Mouse (Mus musculus): Measurements from ENCODE around the gene Actl6a. TPM values are rescaled to one million over a fixed set of nuclear protein-coding genes. Genes with fewer than 3 reads are reported as not detected.
"Not testable (repeated sequence)": the region's sequence is repeated elsewhere in the genome, so short reads cannot be mapped to it uniquely, and the experiment has no call there.

Gene Actl6a
- total RNA-seq (2022) = 10 to 100 TPM; 11.0 to 19.6 (median 14.2) TPM

DNA sequence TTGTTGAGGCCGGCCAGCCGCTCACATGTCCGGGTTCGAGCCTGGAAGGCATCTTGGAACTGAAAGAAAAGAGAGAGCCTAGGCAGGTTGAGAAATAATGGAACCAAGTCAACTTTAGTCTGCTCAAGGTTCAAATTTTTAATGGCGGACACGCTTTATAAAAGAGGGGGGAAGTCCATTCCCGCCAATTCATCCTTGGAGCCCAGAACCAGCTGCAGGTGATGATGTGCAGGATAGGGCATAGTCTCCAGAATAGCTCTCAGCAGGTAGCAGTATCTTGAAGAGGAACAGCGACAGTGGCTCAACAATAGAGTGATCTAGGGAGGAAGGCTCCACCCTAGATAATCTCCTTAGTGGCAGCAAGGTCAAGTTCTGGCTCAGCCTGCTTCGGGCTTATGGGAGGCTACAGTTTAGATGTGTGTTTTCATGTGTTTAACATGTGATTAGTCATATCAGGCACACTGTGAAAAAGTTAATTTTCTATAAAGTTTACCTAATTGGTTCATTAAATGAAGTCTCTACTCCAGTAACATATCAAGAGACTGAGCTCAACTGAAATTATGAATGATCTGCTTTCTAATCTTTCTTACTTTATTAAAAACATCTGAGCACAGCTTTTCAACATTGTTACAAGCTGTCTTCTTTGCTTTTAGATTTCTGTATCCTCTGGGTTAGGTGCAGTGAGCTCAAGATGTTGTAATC is at the start of gene Actl6a:
Actl6a (plus strand) TSS at position 652 of the 702 bp plus-strand sequence.
- not testable (repeated sequence) for DNase-seq (ENCODE audit: low spot score in 2 of 2)

DNA sequence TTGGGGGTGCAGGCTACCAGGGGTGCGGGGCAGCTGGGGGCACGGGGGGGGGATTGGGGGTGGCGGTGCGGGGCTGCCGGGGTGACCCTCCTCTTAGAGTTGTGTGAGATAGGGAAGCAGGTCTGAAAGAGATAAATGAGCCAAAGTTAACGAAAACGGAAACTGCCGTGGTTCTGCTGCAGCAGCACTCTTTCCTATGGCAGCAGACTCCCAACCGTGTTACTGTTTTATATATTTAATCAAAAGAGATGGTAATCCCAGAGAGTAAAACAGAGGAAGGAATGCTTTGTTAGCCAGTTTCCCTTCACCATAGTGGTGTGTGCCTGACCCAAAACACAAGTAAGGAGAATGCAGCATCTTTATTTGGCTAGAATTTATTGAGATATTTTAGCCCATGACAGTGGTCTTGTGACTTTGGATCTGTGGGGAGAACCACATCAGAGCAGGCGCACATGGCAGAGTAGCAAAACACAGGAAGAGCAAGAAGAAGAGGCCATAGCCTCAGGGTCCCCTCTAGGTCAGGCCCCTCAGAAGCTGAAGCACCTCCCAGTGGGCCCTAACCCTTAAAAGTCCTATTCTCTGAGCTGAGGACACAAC is 49.6 kb upstream of the Actl6a start:
- no peak for DNase-seq (ENCODE audit: low spot score in 2 of 2)

DNA sequence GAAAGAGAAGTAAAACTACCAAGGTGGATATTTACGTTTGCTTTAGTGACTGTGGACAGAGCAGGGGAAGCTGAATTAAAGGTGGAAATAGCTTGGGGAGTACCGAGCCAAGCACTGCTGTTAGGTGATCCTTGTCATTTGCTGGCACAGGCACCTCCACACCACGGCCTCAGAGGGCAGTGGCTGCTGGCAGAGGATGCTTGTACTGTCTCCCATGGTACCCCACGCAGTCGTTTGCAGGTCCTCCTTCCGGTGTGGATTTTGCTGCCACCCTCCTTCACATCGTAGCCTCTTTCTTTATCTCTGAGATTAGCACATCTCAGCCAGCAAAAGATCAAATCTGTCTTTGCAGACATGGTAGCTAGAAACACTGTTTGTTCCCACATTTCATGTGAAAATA is 47.7 kb upstream of the Actl6a start:
- no peak for DNase-seq (ENCODE audit: low spot score in 2 of 2)

DNA sequence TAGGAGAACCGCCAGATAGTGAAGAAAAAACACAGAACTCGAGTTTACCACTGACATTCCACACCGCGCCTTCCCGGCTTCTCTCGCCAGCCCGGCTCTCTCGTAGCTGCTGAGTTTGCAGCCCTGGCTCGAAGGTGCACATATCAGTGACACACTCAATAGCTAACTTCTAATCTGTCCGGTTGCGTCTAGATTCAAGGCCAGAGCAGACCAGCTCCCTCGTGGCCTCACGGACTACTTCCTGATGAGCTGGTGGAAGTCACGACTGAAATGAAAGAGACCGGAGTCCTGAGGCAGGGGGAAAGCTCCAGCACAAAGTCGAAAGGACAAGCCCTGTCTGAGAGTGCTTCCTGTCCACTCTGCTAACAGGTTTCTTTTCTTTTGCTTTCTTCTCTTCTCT is 47.3 kb upstream of the Actl6a start:
- DNase-seq (ENCODE audit: low spot score in 2 of 2) = no peak

DNA sequence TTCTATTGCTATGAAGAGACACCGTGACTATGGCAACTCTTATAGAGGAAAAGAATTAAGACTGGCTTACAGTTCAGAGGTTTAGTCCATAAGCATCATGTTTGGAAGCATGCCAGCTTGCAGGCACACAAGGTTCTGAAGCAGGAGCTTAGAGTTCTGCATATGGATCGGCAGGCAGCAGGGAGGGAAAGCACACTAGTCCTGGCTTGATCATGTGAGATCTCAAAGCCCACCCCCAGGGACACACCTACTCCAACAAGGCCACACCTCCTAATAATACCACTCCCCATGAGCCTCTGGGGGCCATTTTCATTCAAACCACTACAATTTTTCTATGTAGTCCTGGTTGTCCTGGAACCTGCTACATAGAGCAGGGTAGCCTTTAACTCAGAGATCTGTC is 46.6 kb upstream of the Actl6a start:
- DNase-seq (ENCODE audit: low spot score in 2 of 2) = no peak

DNA sequence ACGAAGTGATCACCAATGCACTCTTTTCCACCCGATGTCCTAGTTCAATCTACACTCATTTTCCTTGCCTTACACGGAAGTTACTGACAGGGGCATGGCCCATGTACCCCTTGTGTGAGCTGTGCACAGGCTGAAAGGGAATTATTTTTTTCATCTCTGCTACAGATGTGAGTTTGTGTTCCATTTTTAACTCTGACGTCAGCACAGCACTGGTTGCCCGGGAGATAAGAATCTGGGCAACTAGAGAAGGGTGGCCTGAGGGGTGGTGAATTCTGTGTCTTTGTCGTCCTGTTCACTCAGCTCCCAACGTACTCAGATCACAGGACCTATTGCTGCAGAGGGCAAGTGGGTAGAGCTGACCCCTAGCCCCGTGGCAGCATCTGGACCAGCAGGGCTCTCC is 45.8 kb upstream of the Actl6a start:
- no peak for DNase-seq (ENCODE audit: low spot score in 2 of 2)

DNA sequence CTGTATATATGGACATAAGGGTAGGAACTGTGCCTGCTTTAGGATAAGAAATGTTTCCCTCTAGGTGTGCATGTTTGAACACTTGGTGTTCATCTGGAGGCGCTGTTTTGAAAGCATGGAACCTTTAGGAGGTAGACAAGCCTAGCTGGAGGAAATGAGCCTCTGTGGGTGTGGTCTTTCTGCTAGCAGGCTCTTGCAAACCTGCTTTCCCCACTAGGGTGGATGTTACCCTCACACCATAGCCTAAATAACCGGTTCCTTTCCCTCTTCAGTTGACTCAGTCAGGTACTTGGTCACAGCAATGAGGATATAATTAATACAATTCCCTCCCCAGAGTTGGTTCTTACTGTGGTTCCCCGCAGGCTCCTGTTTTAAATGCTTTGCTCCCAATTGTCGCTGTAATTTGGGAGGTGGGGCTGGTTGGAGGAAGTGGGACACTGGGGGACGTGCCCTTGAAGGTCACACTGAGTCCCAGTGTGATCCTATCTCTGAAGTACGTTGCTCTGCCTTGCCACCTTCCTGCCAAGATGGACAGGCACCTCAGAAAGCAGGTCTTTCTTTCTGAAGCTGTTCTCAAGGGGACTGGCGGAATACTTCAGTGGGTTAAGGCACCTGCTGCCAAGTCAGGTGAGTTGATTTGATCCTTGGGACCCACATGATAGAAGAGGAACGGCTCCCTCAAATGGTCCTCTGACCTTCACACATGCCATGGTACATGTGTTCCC is 45.1 kb upstream of the Actl6a start:
- DNase-seq (ENCODE audit: low spot score in 2 of 2) = no peak

DNA sequence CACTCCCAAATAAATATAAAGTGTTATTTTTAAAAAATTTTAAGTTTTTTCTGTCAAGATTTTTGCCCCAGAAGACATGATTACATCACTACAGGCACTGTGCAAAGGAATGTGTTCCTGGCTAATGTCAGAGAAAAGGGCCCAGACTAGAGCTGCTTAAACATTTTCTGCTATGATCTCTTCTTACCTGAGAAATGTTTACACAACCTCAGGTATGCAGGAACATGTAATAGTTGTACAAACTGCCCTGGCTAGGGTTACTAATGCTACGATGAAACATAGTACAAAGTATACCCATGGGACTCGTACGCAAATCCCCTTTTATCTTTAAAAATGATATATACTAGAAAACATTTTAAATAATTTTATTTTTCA is 44.6 kb upstream of the Actl6a start:
- no peak for DNase-seq (ENCODE audit: low spot score in 2 of 2)

DNA sequence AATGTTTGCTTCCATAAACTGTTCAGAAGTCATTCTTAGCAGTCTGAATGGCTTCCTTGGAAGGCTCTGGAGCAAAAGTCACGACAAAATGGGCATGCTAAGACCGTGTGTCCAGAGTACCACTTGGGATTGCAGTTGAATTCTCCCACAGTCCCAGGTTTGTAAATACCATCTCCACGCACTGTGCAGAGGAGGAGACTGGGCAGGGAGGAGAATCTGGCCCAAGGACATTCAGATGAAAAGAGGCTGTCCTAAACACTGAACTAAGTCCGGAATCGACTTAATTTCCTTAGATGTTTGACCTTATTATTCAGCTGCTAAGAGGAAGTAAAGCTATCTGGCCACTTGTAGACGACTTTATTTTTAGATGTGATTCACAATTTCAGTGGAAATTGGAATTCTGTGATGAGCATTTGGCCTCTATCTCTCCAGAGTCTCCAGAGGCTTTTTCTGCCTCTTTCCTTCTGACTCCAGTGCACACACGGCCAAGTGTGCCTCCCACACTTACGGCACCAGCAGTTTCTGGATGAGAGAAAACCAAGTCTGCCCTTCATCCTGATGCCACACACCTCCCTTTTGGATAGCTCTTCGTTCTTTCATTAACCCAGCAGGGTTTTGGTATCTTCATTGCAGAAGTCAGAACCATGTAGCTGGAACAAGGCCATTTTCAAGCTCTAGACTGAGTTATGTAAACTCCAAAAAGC is 37.7 kb upstream of the Actl6a start:
- DNase-seq (ENCODE audit: low spot score in 2 of 2) = no peak

DNA sequence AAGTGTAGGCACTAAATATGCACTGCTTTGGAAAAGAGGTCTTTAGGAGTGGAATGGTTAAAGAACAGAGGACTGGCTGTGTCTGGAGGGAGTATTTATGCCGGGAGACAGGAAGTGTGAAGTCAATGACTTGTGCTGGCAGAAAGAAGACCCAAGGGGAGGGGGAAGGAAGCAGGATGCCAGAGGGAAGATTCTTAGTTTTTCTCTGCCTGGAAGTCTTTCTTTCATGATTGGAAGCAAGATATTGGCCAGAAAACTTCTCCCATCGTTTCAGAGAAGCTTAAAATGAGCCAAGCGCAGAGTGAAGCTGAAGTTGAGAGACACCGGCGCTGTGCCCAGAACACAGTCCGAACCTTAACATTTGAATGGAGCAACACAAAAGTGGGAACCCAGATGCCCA is 36.9 kb upstream of the Actl6a start:
- DNase-seq (ENCODE audit: low spot score in 2 of 2) = peak; percentile 29 to 37

DNA sequence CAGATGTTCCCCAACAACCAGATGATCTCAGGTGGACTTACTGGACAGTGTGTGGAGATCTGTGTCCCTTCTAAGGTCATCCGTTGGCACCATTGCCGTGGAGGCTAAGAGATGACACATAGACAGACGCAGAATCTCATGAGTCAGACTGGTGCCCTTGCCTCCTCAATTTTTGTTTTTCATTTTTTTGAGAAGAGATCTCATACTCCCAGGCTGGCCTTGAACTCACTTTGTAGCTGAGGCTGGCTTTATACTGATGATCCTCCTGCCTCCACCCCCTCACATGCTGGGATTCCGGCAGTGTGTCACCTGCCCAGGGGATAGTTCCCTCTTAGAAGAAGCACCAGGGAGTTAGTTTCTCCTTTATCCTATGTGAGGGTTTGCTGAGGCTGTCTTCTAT is 35.9 kb upstream of the Actl6a start:
- no peak for DNase-seq (ENCODE audit: low spot score in 2 of 2)

DNA sequence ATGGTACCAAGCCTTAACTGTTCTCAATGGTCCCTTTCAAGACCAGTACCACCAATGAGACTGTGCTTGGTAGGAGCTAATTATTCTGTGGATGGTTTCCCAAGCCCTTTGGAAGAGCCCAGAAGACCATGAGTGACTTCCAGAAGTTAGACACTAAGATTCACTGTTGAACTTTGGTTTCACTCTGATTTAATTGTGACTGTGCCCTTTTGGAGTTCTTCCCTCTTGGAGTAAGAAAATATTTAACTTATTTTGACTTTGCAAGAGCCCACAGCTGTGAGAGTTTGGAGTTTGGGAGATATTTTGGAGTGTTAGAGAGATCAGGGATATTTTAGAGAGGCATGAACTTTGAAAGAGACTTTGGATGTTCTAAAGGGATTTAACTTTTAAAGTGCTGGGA is 32.9 kb upstream of the Actl6a start:
- no peak for DNase-seq (ENCODE audit: low spot score in 2 of 2)

DNA sequence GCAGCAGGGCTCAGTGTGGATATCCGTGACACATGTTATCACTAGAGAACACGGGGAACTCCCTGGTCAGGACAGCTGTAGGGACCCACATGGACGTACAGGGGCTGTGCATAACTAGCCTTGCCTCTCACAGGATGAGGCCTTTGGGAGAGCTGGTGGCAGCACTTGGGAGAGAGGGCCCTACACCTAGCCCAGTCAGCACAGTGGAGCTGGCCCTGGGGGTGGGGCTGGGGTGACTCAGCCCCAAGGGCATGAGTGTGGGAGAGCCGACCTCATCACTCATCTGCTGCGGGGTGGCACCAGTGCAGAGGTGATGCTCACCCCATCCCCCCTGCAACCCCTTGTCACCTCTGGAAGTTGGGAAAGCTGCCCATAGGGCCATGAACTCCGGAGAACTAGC is 29.7 kb upstream of the Actl6a start:
- no peak for DNase-seq (ENCODE audit: low spot score in 2 of 2)

DNA sequence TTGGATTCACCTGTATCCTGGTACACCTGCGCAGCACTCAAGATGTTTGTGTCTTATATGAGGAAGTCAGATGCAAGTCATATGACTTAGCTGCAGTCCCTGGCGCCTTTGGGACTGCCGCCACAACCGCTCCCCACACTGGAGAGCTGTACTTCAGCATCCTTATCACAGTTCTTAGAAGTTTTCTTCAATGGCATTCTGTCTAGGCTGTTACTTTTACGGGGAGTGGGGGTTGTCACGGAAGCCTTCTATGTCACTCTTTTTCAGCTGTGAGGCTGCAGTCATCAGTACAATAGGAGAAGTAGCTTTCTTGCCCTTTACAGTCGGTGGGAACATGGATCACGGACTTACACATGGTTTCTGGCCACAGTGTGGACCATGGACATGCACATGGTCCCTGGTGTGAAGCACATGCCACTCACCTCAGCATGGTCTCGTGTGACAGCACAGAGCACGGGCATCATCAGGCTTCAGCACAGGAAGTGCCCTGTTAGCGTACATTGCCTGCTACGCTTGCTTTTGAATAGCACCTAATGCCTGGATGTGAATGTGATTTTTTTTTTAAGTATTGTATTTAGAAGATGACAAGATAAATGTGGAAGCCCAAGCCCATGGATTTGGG is 23.1 kb upstream of the Actl6a start:
- no peak for DNase-seq (ENCODE audit: low spot score in 2 of 2)

DNA sequence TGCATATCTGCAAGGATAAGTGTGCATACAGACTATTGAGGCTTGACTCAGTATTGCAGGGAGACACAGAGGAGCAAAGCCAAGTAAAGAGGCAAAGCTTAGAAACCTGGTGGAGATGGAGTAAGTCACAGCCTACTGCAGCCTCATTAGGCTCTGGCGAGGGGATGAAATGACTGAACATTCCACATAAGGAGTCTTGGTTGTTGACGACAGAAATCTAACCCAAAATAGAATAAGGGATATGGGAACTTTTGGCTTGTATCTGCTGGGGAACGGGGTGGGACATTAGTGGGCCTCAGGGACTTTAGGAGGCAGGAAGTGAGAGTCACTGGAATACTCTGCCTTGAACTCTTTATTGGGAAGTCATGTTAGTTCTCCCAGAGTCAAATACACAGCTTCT is 21.5 kb upstream of the Actl6a start:
- DNase-seq (ENCODE audit: low spot score in 2 of 2) = no peak

DNA sequence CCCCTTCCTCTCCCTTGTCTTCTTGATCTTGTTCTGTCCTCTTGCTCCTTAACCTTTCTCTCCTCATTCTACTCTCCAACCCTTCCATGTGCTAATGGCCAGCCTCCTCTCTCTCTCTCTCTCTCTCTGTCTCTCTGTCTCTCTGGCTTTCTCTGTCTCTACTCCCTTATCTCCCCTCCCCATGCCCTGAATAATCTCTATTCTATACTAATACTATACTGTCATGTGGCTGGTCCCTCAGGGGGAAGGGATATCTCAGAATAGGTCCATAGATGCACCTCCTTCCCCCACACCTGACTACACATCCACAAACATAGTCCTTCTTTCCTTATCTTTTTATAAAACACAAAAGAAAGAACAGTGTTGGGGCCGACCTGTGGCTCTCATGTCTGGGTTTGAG is 19.6 kb upstream of the Actl6a start:
- DNase-seq (ENCODE audit: low spot score in 2 of 2) = no peak

DNA sequence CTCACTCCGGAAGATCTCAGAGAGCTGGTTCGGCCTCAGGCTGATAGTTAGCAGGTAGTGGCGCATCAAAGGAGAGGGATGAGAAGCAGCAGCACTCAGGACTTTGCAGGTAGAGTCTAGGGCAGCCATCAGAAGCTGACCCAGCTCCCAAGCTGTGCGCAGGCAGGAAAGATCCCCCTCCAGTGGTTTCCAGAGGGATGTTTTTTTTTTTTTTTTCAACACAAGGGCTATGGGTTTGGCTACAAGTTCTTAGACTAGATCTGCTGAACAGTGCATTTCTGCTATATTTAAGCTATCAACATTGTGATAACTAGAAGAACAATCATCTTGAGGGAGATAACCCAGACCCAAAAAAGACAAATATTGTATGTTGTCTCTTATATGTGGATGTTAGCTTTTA is 18.9 kb upstream of the Actl6a start:
- no peak for DNase-seq (ENCODE audit: low spot score in 2 of 2)

DNA sequence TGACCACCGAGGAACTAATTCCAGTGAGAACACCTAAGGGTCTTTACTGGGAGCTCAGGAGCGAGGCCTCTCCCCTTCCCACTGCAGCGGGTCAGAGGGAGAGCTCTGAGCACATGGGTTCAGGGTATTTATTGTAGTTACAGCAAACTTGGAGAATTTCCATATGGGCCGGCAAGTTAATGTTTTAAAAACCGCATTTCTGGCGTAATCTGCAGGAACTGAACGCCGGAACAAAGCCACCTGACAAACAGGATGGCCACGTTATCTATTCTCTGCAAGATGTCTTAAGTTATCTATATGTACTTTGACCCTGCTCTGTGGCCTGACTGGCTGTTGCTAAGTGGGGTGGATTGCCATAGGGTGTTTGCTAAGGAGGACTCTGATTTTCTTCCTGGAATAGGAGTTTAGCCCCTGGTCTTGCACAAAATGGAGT is 16.5 kb upstream of the Actl6a start:
- DNase-seq (ENCODE audit: low spot score in 2 of 2) = no peak

DNA sequence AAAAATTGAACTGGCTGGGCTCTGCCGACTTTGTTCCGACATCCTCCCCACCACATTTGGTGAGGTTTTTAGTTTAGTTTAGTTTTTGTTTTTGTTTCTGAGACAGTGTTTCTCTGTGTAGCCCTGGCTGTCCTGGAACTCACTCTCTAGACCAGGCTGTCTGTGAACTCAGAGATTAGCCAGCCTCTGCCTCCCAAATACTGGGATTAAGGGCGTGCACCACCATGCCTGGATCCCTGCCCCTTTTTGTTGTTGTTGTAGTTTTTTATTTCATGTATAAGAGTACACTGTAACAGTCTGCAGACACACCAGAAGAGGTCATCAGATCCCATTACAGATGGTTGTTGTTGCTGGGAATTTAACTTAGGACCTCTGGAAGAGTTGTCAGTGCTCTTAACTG is 16.1 kb upstream of the Actl6a start:
- DNase-seq (ENCODE audit: low spot score in 2 of 2) = no peak

DNA sequence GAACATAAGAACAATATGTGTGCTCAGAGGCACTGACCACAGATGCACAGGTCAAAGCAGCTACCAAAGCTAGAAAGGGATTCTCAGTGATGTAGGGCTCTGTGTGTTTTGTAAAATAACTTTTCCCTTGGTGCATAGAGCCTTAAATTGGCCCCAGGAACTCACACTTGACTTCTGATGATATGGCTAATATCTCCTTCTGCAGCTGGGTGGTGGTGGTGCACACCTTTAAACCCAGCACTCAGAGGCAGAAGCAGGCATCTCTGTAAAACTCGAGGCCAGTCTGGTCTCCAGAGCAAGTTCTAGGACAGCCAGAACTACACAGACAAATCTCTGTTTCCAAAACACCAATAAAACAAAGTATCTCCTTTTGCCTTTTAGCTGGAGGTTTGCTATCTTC is 15.2 kb upstream of the Actl6a start:
- DNase-seq (ENCODE audit: low spot score in 2 of 2) = no peak

DNA sequence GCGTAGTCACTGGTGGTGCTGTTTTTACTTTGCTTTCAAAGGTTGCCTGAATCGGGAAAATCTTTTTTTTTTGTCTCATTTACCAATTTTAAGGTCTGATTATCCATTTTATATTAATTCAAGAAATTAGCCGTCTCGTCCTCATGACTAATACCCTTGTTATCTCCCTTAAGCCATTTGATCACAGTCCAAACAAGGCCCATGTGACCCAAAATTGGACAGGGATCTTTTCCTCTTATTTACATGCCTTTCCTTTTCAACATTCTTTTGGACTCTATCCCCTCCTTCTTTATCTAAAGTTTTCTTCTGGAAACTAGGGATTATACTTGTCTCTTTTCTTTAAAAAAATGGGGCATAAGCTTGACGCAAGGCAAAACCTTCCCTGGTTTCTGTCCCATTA is 14.3 kb upstream of the Actl6a start:
- no peak for DNase-seq (ENCODE audit: low spot score in 2 of 2)

DNA sequence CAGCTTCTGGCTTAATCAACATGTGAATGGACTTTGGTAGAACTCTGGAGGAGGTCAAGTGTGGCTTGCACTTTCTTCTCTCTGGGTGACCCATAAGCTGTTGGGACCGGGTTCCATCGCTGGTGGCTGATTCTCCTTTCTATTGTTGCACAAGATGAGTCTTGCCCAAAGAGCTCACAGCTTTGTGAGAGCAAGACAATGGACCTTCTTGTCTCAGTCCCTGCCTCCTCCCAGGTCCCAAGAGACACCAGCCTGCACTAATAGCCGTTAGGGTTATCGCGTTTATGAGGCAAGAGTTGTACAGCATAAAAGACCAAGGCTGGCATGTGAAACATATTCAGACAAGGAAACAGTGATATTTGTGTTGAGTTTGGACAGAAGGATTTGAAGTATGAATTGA is 11.9 kb upstream of the Actl6a start:
- DNase-seq (ENCODE audit: low spot score in 2 of 2) = no peak
